Mouse (Mus musculus) liver, postnatal 0 days (tissue): ENCODE data around the gene Elp4.

ENCODE experiments used
- CTCF ChIP-seq: sonication (generic); IDR thresholded peaks from 2 replicates; pipeline ENCODE4 v1.5.1; 2016; ENCODE audit warnings: antibody characterized with exemption, low read depth
- EP300 ChIP-seq: IDR thresholded peaks from 2 replicates; pipeline ENCODE4 v1.6.1; 2016; ENCODE audit warnings: antibody characterized with exemption, low read depth, mild to moderate bottlenecking

- TF ChIP-seq CTCF (no peak), EP300 (no peak)
These were observed 9.4 kb upstream of the Elp4 start for GRCm38 (mm10) chr2:105913655-105914366.
